Mouse (Mus musculus) heart, embryonic 11.5 days (tissue): ENCODE results near the gene Zswim1. TPM values are rescaled to one million over a fixed set of nuclear protein-coding genes. Genes with fewer than 3 reads are reported as not detected.

Experiments
- ATAC-seq: fragments of 200-750 bp; cut with Nextera tagmentation; replicated peaks from 2 replicates; pipeline ENCODE4 v1.8.0; 2017; ENCODE audit warnings: moderate library complexity; ENCODE audit not compliant: insufficient number of reproducible peaks, low FRiP score, low TSS enrichment
- H3K27ac ChIP-seq: fragments of 300-500 bp; sonication (generic); 2 replicates; pipeline ENCODE4 v1.5.1; 2014; ENCODE audit warnings: mild to moderate bottlenecking, low read depth, low read length
- H3K27me3 ChIP-seq: fragments of 300-500 bp; sonication (generic); 2 replicates; pipeline ENCODE4 v1.6.1; 2014; ENCODE audit warnings: mild to moderate bottlenecking, low read length, mixed read lengths; ENCODE audit not compliant: control insufficient read depth, insufficient read depth
- H3K36me3 ChIP-seq: fragments of 300-500 bp; sonication (generic); 2 replicates; pipeline ENCODE4 v1.6.1; 2014; ENCODE audit warnings: mild to moderate bottlenecking, low read length, moderate library complexity, mixed read lengths; ENCODE audit not compliant: control insufficient read depth, insufficient read depth
- H3K4me1 ChIP-seq: fragments of 300-500 bp; sonication (generic); 2 replicates; pipeline ENCODE4 v1.6.1; 2014; ENCODE audit warnings: low read length; ENCODE audit not compliant: control insufficient read depth, insufficient read depth
- H3K4me2 ChIP-seq: fragments of 300-500 bp; sonication (generic); 2 replicates; pipeline ENCODE4 v1.6.1; 2014; ENCODE audit warnings: mild to moderate bottlenecking, moderate library complexity
- H3K4me3 ChIP-seq: fragments of 300-500 bp; sonication (generic); 2 replicates; pipeline ENCODE4 v1.5.1; 2014; ENCODE audit warnings: low read depth, low read length
- H3K9ac ChIP-seq: fragments of 300-500 bp; sonication (generic); 2 replicates; pipeline ENCODE4 v1.6.1; 2014; ENCODE audit warnings: mild to moderate bottlenecking, low read depth, low read length, moderate library complexity
- H3K9me3 ChIP-seq: fragments of 300-500 bp; sonication (generic); replicated peaks from 2 replicates; pipeline ENCODE4 v1.6.1; 2016; ENCODE audit warnings: low read length; ENCODE audit not compliant: control insufficient read depth
- WGBS: fragments of 180-500 bp; shearing (Covaris S2); extraction: QIAGEN DNeasy Blood & Tissue Kit; methylation state at CpG from one replicate; pipeline ENCODE4 v1.1.7; 2014; ENCODE audit not compliant: insufficient replicate concordance; 5-methylcytosine and 5-hydroxymethylcytosine counted together
- polyA plus RNA-seq: library from polyadenylated mRNA; unstranded; fragments of >200 nt; fragmentation: Nextera tagmentation; extraction: Ambion mirVana; gene quantifications from 2 replicates; pipeline ENCODE4 v1.2.1, GENCODE M21; 2014

Gene Zswim1
- polyA plus RNA-seq, 1 experiment from 2014 or later: 11.4 TPM

DNA sequence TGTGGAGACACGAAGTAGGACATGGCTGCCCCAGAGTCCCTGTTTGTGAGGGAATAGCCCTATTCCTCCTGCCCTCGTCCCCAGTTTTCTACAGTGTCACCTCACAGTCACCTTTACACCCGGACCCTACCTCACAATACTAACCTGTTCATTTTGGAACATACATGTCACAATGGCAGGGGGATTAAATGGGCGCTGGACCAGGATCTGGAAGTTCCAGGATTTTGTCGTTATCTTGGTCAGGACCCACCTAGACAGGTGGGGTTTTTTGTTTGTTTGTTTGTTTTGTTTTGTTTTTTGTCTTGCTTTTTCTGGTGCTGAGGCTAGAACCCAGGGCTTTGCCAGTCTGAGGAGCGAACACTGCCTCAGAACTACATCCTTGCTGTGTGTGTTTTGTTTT lies 6.0 kb downstream of the Zswim1 start, which contains the start of gene Spata25:
Spata25 (minus strand) TSS at position 101 of the 400 bp plus-strand sequence.
- no peak within 1 kb of the TSS for H3K27ac ChIP-seq
- H3K27me3 ChIP-seq: no peaks in the 10 kb centered on the region
- H3K9me3 ChIP-seq: no peaks in the 10 kb centered on the region
- peaks cover 9% of the 10 kb centered on the region for H3K36me3 ChIP-seq
- no peak within 1 kb of the TSS for H3K9ac ChIP-seq
- 79% methylated on average over 6 of the region's 6 CpGs for WGBS
- H3K4me2 ChIP-seq: no peak within 1 kb of the TSS
- ATAC-seq: no peak
- peaks cover 4% of the 10 kb centered on the region; the same call in 1 of the 2 replicates for H3K4me1 ChIP-seq
- H3K4me3 ChIP-seq: no peak within 1 kb of the TSS

DNA sequence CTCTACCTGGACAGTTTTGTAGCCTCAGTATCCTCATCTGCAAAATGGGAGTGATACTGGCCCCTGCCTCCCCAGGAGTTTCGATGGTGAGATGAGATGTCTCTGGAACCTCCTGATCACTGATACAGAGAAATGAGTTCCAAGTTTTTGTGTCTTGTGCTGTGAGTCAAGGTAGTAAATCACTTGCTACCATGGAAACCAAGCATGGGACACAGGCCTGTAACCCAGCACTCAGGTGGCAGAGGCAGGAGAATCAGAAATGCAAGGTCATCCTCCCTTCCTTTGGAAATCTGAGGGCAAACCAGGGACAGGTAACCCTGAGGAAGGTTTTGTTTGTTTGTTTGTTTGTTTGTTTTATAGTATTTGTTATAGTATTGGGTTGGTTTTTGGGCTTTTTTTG lies 6.6 kb downstream of the Zswim1 start:
- H3K9ac ChIP-seq: no peak overlapping the region
- ATAC-seq: no peak
- H3K27me3 ChIP-seq: no peaks in the 10 kb centered on the region
- no peak overlapping the region for H3K27ac ChIP-seq
- H3K4me1 ChIP-seq: peaks cover 4% of the 10 kb centered on the region; the same call in 1 of the 2 replicates
- WGBS: 98% methylated on average over 1 of the region's 1 CpGs
- no peak overlapping the region for H3K4me2 ChIP-seq
- H3K9me3 ChIP-seq: no peaks in the 10 kb centered on the region
- peaks cover 9% of the 10 kb centered on the region for H3K36me3 ChIP-seq
- no peak overlapping the region for H3K4me3 ChIP-seq

DNA sequence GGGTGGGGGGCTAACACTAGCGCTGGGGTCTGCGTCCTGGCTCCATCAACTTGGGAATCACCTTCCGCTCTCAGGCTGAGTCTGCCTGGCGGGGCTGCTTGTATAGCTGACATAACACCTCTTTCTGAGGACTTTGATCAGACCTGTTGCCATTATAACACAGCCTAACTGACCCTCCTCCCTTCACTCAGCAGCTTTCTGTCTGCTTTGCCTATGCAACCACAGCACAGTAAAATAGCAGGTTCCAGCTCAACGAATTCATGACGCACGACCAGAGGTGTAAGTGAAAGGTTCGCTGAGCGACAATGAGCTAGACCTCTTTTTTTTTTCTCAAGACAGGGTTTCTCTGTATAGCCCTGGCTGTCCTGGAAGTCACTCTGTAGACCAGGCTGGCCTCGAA lies 8.5 kb downstream of the Zswim1 start:
- Histone ChIP-seq H3K9ac (no peak overlapping the region), H3K27me3 (no peaks in the 10 kb centered on the region), H3K4me1 (peaks cover 10% of the 10 kb centered on the region), H3K4me3 (no peak overlapping the region), H3K9me3 (no peaks in the 10 kb centered on the region), H3K27ac (no peak overlapping the region), H3K36me3 (no peaks in the 10 kb centered on the region; the same call in 1 of the 2 replicates), H3K4me2 (no peak overlapping the region; the same call in 1 of the 2 replicates)
- 84% methylated on average over 10 of the region's 10 CpGs for WGBS
- no peak for ATAC-seq

DNA sequence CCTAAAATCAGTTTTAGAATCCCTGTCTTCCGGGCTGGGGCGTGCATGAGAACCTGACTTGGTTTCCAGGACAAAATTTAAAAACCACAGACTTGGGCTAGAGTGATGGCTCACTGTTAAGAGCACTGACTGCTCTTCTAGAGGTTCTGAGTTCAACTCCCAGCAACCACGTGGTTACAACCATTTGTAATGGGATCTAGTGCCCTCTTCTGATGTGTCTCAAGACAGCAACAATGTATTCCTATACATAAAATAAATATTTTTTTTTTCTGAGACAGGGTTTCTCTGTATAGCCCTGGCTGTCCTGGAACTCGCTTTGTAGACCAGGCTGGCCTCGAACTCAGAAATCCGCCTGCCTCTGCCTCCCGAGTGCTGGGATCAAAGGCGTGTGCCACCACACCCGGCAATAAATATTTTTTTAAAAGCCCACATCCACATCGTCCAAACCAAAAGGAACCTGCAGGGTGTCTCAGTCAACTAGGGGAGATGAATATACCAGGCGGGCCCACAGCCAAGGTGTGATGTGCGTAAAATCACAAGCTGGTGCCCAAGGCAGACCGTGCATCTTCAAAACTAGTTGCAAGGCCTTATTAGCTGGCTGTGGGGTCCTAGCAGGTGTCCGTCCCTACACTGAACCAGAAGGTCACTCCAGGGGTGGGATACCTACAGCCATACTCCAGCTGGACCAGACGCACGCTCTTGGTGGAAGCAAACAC lies 9.7 kb downstream of the Zswim1 start:
- H3K27me3 ChIP-seq: no peaks in the 10 kb centered on the region
- 55% methylated on average over 16 of the region's 16 CpGs for WGBS
- H3K36me3 ChIP-seq: peaks cover 4% of the 10 kb centered on the region; the same call in 1 of the 2 replicates
- H3K27ac ChIP-seq: peak overlapping the region; percentile 97
- peak overlapping the region; percentile 98 for H3K4me2 ChIP-seq
- ATAC-seq: no peak
- H3K4me3 ChIP-seq: peak overlapping the region; percentile 72
- H3K4me1 ChIP-seq: peaks cover 10% of the 10 kb centered on the region
- H3K9ac ChIP-seq: peak overlapping the region; percentile 96
- H3K9me3 ChIP-seq: no peaks in the 10 kb centered on the region

DNA sequence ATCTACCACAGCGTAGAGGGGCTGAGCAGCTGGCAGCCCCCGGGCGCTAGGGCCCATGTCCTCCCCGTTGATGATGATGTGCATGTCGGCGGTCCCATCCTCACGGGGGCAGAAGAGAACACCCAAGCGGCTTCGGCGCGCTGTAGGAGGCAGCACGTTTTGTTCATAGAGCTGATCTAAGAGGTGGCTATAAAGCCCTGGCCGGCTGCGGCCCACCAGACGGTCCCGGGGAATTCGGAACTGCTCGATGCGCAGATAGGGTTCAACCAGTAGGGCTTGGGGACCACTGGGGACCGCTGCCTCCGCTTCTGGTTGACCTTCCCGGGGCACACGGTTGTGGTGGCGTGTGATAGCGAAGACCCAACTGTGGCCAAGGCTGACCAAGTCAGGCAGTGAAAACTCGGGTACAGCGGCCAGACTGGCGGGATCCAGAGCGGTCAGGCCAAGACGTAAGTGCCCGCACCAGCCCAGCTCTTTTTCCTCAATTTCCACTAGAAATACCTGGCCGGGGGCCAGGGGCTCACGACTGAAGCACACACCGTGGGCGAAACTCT lies 10.3 kb downstream of the Zswim1 start, which contains the start of gene Ctsa:
Ctsa (plus strand) TSS at position 126 of the 554 bp plus-strand sequence.
- Histone ChIP-seq H3K36me3 (peaks cover 7% of the 10 kb centered on the region; the same call in 1 of the 2 replicates), H3K27me3 (no peaks in the 10 kb centered on the region), H3K27ac (peak within 1 kb of the TSS; percentile 97), H3K9me3 (no peaks in the 10 kb centered on the region), H3K9ac (peak within 1 kb of the TSS; percentile 96), H3K4me3 (peak within 1 kb of the TSS; percentile 72), H3K4me1 (peaks cover 10% of the 10 kb centered on the region), H3K4me2 (peak within 1 kb of the TSS; percentile 98)
- WGBS: under 1% methylated on average over 35 of the region's 35 CpGs
- peak; percentile 56 for ATAC-seq

DNA sequence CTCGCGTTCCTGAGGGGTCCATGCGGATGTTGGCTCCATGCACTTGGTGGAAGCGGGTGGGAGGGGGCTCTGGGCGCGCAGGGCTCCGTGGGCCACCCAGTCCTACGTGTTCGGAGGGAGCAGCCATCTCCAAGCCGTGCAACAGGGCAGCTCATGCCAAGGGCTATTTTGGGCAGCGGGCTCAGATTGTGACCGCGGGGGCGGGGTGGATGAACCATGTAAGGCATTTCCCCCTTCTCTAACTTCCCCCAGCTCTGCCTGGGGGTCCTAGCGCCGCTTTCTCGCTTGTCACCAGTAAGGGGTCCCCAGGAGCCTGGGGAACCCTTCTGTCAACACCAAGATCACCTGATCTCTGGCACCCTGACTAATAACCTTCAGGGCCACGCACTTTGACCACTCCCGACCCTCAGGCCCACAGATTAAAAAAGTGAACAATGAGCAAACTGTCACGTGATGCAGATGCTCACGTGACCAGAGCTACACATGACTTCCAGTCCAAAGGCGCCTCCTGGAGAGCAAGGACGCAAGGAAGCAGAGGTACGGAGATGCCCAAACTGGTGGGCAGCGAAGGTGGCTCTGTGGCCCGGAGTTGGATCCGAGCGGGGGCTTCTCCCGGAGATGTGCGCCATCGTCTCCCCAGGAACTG lies 11.0 kb downstream of the Zswim1 start, which contains the start of gene Neurl2:
Neurl2 (minus strand) TSS at position 143 of the 646 bp plus-strand sequence.
- Histone ChIP-seq H3K9me3 (no peaks in the 10 kb centered on the region), H3K27me3 (no peaks in the 10 kb centered on the region), H3K4me2 (peak within 1 kb of the TSS; percentile 98), H3K36me3 (peaks cover 10% of the 10 kb centered on the region), H3K4me3 (peak within 1 kb of the TSS; percentile 72), H3K9ac (peak within 1 kb of the TSS; percentile 96), H3K27ac (peak within 1 kb of the TSS; percentile 97), H3K4me1 (peaks cover 10% of the 10 kb centered on the region)
- WGBS: under 1% methylated on average over 31 of the region's 31 CpGs
- ATAC-seq: peak; percentile 76

DNA sequence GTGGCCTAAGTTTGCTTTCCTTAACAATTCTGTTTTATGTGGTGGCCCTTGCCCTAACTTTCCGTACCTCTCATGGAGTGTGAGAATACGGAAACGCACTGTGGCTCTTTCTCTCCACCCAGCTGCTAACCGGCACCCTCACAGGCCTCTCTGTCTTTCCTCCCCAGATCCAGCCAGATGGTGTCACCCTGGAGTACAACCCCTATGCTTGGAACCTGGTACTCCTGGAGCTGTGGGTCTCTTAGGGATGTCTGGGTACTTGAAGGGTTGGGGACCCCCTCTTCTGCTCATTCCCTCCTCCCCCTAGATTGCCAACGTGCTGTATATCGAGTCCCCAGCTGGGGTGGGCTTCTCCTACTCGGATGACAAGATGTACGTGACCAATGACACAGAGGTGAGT lies 12.0 kb downstream of the Zswim1 start:
- peaks cover 16% of the 10 kb centered on the region for H3K36me3 ChIP-seq
- no peaks in the 10 kb centered on the region for H3K27me3 ChIP-seq
- H3K9me3 ChIP-seq: no peaks in the 10 kb centered on the region
- H3K4me2 ChIP-seq: peak overlapping the region; percentile 98
- peak overlapping the region; percentile 72 for H3K4me3 ChIP-seq
- ATAC-seq: no peak
- H3K9ac ChIP-seq: peak overlapping the region; percentile 96
- WGBS: 43% methylated on average over 8 of the region's 8 CpGs
- H3K4me1 ChIP-seq: peaks cover 10% of the 10 kb centered on the region
- no peak overlapping the region for H3K27ac ChIP-seq

DNA sequence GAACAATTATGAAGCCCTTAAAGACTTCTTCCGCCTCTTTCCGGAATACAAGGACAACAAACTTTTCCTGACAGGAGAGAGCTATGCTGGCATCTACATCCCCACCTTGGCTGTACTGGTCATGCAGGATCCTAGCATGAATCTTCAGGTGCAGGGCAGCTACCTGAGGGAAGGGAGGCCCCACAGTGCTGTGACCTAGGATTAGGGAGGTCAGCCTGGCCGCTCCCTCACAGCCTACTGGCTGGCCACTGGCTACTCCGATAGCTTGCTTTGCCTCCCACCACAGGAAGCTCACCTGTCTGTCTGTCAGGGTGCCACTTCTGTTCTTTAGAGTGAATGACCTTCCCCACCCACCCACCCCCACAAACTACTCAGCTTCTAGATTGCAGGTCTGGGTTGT lies 12.7 kb downstream of the Zswim1 start:
- Histone ChIP-seq H3K4me1 (peaks cover 10% of the 10 kb centered on the region), H3K4me2 (no peak overlapping the region), H3K27ac (no peak overlapping the region), H3K36me3 (peaks cover 16% of the 10 kb centered on the region), H3K4me3 (no peak overlapping the region), H3K27me3 (no peaks in the 10 kb centered on the region), H3K9me3 (no peaks in the 10 kb centered on the region), H3K9ac (no peak overlapping the region)
- 84% methylated on average over 4 of the region's 4 CpGs for WGBS
- no peak for ATAC-seq
